Mouse (Mus musculus) CH12F3 (cell line): ENCODE results near the gene Fhl2.
"Not testable (repeated sequence)": the region's sequence is repeated elsewhere in the genome, so short reads cannot be mapped to it uniquely, and the experiment has no call there.

Experiments
- in situ Hi-C: fragments of 300-500 bp; cut with MboI; formaldehyde crosslinking; loops from 2 replicates; pipeline ENCODE4 v1.14.3; 2020; ENCODE audit warnings: low sequenced_read_pairs

Fhl2 gene

DNA sequence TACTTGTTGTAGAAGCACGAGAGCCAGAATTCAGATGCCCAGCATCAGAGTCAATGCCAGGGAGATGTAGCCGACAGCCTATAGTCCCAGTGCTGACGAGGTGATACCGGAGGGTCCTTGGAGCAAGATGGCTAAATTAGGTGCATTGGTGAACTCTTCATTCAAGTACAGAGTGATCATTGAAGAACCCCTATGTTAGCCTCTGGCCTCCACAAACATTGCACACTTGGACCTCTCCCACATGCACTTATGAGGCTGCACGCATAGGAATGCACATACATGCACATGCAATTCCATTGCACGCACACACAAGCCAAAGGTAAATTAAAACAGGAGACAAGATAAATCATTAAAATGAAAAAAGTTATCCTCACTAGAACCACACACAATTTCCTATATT is 3.4 kb downstream of the Fhl2 start:
- in situ Hi-C loops, result no loop called here

DNA sequence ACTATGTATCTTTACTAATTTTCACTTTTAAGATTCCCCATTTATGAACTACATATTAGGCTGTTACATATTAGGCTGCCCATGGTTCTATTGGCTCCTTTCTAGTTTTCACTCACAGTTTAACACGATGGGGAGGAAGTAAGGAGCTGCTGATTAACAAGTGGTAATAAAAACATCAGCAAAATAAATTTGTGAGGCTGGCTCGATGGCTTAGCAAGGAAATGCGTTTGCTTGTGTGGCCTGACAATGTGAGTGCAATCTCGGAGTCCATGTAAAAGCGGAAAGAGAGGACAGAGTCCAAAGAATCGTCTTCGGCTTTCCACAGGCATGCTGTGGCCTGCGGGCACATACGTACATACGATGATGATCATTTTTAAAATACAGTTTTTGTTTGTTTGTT is 4.3 kb downstream of the Fhl2 start:
- in situ Hi-C loops, result no loop called here

DNA sequence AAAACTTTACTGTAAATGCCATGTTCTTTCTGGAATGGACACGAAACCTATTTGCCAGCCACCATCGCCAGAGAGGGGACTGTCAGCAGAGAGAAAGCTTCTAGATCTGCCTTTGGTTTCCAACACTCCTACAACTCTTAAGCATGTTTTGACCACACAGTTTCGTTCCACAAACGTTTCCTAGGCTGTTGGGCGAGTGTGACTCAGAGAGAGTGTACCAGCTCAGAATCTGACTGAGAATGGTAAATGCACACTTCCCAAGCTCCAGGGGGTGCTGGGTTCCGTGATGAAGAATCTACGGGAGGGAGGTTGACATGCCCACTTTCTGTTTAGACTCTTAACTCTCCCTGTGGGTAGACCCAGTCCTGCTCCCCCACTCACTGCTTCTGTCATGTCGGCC is 5.7 kb downstream of the Fhl2 start:
- in situ Hi-C loops, result no loop called here

DNA sequence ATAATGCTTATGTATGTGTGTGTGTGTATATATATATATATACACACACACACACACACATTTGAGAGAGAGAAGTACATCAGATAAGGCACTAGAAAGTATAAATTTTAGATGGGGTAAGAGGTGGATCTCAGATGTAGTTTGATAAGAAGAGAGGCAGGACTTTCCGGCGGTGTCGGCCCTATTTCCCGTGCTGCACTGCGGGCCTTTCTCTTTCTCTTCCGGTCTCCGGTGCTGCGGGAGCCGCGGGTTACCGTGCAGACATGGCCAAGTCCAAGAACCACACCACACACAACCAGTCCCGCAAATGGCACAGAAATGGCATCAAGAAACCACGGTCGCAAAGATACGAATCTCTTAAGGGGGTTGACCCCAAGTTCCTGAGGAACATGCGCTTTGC is 7.9 kb downstream of the Fhl2 start:
- in situ Hi-C loops, result not testable (repeated sequence)

DNA sequence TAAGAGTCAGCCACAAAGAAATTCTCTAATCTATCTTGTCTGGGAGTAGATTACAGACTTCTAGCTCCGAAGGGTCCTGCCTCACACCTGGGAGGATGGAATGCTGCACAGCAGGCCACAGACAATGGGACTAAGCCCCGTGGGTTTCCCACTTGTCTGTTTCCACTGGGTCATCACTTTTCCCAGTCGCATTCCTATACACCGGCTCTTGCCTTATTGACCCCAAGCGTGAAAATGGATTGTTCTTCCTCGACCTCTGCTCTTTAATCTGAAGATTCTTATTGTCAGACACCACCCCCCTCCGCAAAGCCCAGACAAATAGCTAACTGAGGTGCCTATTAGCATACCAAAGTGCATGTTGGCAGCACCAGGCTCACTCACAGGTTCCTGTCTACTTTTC is 10.4 kb downstream of the Fhl2 start:
- in situ Hi-C loops, result no loop called here

DNA sequence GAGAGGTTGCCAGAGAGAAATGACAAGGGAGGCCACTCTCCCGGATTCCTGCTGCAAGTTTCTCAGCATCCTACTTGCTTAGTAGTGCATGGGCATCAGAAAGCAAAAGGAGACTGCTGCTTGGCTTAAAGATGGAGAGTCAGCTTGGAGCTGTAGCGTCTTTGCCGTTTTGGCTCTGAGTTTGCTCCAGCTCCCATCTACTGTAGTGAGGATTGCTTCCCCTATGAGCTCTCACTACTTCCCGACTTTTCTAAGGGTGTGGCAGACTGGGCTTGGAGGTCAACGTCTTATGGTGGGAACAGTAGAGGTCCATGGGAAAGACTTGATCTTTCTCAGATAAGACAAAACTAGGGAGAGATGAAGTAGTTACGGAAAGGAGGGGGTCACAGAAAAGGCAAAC is 15.9 kb downstream of the Fhl2 start:
- in situ Hi-C loops, result no loop called here

DNA sequence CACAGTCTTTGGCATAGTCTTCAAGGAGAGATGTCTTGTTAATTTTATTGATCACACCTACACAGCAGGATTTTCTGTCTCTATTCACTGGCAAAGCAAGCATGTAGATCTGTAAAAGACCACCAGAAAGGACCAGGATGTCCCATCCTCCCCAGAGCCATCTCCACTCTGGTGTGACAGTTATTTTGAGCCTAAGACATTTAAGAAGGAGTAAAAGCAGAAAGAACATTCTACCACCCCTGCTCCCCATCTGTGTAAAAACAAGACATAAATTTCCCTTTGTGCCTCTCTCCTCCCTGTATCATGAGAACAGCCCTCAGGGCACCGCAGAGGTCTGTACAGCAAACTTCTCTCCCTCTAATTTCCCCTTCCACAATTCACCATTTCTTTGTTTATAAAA is 18.0 kb downstream of the Fhl2 start:
- in situ Hi-C loops, result no loop called here

DNA sequence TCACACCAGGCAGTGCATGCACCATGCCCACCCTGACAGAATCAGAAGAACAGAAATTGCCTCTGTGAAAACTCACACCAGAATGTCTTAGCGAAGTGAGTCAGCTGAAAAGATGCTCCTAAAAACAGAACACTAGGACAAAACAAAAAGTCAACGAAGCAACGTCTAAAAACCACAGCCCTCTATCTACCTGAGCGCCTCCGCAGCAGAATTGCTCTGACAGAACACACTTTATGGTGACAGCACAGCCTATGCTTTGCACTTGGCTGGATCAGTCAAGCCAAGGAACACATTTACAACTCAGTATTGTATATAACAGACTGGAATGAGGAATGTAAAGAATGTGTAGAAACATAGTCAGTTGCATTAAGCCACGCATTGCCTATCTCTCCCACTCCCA is 18.4 kb downstream of the Fhl2 start:
- in situ Hi-C loops, result no loop called here

DNA sequence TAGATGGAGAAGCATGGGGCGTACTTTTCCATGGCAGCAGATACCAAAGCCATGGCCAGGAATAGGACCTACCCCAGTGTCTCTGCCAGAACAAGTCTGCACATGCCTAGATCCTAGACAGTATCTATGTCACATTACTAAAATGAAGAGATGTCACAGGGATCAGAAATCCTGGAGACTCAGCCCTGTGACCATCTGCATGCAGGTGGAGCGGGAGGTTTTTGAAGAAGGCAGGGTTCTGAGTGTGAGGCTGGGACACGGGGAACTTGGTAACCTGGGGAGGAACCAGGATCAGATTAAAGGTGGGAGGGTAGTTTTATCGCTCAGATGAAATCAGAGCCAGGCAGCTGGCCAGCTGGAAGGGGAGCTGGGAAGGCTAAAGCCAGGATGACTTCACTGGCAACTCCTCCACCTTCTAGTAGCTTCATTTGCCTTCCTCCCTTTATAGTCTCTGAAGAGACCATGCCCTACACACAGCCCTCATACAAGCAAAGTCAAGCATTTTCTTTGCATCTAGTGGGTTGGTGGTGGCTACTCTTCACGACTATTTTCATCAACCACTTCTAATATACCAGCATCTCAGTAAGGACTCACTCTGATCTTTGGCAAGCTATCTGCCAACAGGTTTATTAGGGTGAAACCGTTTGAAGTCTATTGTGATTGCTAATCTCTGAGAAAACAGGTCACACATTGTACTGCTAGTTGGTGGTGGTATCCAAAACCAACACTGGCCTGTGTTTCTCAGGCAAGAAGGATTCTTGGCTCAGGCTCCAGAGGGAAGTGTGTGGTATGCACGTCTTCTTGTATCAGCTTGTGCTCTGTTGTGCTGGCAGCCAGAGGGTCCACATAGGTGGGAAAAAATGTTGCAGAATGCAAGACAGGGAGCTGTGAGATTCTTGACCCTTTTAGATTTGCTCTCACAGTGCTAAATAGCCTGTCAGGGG is 23.2 kb downstream of the Fhl2 start:
- in situ Hi-C loops, result no loop called here

DNA sequence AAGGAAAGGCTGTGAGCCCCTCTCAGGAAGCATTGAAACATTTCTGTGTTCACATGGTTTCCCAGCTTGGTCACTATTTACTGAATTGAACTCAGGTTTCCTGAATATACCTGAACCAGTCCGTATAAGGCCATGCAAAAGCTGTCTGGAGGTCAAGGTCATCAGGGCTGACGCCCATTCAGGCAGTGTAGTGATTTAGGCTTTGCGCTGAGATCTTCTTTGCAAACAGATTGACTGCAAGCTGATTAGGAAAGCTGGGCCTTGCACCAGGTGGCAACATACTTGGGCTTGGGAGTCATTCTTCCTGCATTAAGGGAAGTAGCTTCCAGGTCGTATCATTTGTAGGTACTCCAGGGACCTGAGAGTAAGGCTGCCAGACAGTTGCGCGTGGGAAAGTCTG is 25.0 kb downstream of the Fhl2 start:
- in situ Hi-C loops, result no loop called here

DNA sequence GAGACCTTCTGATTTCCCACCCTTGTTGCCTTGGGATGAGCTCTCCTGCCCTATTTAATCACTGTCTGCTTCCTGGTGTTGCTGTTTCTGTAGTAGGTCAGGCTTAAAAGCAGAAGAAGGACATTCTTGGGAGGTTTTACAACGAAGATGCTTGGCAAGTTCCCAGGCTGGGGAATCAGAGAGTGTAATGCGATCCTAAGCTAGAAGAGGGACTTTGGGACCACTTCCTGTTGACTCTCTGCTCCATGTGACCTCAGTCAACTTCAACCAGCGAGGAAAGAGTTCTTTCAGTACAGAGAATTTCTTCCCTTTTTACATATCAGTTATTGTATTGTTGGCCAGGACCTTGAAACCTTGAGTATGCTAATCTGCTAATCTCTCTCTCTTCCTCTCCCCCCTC is 25.7 kb downstream of the Fhl2 start:
- in situ Hi-C loops, result no loop called here

DNA sequence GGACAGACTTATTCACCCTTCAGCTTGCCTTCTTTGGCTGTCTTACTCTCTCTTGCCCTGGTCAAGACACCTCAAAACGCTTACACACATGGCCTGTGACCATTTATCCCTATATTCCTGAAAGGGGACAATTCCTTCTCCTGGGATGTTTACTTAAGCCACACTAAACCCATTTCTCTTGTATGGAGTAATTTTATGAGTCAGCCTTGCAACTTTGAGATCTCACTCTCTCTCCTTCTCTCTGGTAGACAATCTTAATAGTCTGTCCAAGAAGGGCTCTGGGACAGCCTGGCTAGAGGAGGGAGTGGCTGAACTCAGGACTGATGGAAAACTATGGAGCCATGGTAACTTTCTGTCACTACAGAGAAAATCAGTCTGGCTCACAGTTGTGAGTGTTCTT is 27.1 kb downstream of the Fhl2 start:
- in situ Hi-C loops, result no loop called here

DNA sequence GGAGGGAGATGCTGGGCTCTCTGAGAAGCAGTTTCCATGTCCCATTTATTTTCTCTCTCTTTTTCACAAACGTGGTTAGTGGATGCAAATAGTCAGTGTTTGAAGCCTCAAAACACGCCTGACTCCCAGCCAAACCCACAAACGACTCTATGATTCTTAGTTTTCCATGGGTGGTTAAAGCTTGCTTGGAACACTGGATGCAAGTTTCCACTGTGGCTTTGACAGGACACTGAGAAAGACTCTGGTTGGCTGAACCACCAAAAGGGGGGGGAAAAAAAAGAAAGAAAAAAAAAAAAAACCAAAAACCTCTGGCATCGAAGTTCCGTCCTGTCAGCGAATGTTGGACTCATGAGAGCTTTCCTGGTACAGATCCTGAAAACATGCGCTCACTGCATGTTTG is 27.6 kb downstream of the Fhl2 start:
- in situ Hi-C loops, result no loop called here

DNA sequence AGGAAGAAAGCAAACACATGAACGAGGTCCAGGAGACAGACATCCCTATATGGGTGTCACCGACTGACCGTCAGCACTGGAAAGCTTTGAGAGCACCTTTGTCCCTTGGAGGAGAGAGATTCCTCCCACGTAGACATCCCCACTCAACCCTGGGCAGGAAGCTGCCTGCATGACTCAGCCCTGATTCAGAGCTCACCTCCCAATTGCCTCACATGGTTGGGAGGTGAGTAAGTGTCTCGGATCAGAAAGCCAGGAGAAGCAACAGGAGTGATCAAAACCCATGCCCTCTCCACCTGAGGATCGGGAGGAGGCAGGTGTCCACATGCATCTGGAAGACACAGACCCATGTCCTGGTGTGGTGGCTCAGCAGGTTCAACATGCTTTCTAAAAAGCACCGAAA is 28.2 kb downstream of the Fhl2 start:
- in situ Hi-C loops, result no loop called here

DNA sequence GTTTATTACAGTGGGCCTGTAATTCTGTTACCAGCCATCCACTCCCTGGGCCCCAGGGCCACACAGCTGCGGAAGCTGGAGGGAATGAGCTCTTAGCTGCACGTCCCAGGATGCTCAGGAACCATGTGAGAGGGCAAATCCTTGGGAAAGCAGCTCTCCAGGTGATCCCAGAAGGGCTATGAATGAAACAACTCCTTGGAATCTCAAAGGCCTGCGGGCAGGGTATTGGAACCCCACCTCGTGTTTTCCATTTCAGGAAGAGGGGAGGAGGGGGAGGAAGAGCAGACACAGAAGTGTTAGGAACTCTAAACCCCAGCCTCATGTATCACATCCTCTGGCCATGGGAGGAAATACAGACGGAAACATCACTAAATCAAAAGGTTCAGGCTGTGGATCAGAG is 28.8 kb downstream of the Fhl2 start:
- in situ Hi-C loops, result no loop called here

DNA sequence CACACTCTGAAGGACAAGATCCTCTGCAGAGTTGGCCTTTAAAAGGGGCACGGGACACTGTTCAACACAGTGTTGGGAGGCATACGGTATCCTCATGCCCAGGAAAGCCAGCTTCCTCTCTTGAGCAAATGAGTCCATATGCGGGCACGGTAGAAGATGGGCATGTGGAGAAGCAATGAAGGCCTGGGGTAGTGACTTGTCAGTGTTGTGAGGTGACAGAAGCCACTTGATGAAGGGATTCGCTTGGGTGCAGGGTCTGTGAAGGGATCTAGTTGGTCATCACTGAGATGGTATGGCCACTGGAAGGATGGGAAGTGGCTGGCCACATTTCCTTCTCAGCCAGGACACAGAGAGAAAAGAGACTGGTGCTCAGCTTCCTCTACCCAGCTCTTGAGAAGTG is 32.2 kb downstream of the Fhl2 start:
- in situ Hi-C loops, result no loop called here

DNA sequence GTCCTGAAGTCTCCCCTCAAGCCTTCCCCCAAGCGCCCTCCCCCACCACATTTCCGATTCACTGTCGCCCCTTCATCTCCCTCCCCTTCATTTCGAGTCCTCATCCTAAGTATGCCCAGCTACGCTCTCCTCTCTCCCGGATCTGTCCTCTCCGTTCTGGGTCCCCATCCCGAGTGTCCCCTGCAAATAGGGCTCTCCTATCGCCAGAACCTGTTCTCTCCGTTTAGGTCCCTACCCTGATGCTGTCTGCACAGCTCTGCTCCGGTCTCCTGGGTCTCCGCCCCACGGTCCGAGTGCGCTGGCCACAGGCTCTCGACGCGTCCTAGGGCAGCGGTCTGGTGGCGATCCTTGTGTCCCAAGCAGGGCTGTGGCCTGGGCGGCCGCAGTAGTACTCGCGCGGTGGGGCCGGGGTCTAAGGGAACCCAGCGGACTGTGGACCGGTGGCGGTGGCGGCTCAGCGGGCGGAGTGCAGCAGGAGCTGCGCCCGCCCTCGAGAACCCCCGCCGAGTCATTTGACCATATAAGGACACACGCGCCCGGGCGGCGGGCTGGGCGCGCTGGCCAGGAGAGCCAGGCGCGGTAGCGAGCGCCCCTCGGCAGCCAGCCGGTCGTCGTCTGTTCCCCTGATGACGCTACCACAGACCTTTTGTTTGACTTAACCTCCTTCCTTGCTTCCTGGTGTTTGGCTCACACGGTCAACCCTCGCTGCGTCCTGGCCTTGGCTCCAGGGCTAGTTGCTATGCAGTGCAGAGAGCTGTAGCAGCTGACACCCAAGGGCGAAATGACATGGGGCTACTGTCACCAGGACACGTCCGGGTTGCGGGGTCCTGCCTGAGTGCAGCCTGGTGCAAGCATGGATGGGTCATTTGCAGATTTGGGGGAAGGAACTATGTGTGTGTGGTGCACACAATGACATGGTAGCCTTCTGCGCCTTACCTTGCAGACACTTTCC is 33.0 kb downstream of the Fhl2 start:
- in situ Hi-C loops, result no loop called here

DNA sequence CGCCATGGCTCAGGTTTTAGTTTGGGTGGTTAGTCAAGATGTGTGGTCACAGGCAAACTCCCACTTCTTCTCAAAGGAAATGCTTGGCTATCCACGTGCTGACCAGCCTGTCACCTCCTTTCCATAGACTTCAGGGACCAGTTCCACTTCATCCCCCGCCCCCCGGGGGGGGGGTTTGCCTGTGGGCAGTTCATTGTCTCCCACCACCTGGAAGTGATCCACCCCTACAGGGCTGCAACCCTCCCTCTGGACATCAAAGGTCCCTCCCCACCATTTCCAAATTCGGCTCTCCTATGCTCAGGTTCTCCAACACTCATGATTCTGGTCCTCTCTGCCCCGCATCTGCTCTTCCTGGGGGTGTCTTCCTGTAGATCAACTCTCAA is 33.7 kb downstream of the Fhl2 start:
- in situ Hi-C loops, result no loop called here

DNA sequence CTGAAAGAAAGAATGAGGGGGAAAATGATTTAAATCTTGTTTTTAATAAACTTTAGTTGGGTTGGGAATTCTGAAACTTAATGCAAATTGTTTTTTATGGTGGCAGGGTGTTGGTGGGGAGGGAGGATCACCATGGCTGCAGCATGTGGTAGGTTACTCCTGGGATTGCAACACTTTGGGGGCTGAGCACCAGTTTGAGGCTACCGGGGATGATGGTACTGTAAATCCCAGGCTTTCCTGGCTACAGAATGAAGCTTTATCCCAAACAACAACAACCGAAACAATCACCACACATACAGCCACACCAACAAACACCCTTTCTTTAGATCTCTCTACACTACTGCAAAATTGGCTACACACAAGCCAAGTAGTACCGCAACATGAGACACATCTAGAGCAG is 34.4 kb downstream of the Fhl2 start:
- in situ Hi-C loops, result no loop called here

DNA sequence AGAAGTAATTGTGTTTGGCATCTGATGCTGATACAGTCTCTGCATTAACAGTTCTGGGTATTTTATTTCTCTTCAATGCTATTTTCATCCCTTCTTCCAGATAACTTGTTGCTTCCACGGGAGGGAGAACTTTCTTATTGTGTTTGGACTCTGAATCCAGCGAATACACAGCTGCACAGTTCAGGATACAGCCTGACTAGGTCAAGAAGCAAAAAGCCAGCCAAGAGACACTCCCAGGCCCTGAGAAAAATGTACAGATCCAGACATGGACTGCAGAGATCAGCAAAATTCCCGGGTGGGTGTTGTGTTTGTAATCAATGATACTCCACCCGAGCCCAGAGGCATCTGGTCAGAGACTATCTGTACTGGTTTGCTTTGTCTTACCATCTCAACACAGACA is 37.4 kb downstream of the Fhl2 start:
- in situ Hi-C loops, result no loop called here

DNA sequence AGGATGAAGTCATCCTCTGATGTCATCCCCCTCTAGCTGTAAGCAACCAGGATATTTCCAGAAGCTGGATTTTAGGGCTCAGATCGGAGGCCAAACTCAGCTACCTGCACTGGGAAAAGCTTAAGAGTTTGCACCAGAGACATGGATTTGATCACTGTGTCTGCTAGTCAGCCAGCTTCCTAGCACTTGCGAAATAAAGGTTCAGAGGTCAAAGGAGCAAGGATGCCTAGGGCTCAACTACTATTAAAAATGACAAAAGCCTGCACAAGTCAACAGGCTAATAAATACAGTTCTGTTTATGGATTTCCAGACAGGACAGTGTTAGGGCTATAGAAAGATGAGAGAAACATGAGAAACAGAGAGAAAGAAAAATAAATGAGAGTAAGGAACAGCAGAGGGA is 38.9 kb downstream of the Fhl2 start:
- in situ Hi-C loops, result no loop called here

DNA sequence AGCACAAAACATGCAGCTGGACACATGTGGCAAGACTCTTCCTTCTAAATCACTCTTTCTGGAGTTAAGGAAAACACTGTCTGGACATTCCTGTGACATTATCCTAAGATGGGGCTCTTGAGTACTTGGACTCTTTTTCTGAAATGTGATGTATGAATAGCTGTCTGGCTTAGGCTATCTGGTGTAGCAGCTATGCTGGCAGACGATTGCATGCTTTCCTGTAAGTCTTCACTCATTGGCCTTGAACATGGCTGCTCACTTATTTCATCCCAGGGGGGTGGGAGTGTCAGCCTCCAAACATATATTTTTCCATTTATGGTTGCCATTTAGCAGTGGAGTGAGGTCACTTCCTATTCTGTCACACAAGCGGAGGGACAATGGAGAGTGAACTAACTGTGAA is 42.3 kb downstream of the Fhl2 start:
- in situ Hi-C loops, result no loop called here
